Mouse (Mus musculus) NIH3T3 (cell line): ENCODE results near the gene Hmga2.
A peak's percentile ranks its signal among the peaks of the same experiment; 100 is the strongest.
"Not testable (repeated sequence)": the region's sequence is repeated elsewhere in the genome, so short reads cannot be mapped to it uniquely, and the experiment has no call there.

Source experiments
- DNase-seq: peaks from one replicate; pipeline ENCODE4 v3.0.0-alpha.2; 2012; ENCODE audit warnings: low read depth

The Hmga2 gene

DNA sequence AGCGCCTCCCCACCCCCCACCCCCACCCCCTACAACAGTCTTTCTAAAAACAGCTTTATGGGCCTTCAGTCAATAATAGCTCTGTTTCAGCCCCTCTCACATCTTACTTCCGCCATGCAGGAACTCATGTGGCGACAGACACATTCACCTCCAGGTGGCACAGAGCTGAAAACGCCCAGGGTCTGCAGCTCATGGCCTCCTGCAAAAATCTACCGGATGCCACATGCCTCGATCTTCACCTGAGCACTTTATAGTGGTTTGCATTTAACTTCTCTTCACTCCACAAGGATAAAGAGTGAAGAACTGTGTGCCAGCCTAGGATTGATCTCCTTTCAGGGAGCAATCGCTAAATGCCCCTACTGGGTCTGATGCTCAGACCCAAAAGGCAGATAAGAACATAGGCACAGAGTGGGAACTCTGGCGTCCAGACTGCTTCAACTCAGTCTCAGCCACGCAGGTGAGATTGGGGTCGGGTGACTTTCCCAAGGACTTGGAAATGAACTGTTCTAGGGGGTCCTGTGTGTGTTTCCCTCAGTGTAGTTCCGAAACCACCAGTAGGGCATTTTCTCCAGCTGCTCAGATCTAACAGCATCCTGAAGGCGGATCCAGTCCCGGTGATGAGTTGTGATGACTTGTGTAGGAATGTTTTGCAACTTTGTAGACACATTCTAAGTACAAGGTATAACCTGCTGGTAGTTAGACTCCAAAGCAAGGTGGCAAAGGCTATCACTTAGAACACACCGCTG, 84.1 kb downstream of the Hmga2 start:
- no peak for DNase-seq

GRCm38 (mm10) chr10:120390912-120391835, 85.1 kb downstream of the Hmga2 start:
- DNase-seq = no peak

- DNase-seq = no peak
Observed at GRCm38 (mm10) chr10:120389707-120390106, 86.6 kb downstream of the Hmga2 start.

DNA sequence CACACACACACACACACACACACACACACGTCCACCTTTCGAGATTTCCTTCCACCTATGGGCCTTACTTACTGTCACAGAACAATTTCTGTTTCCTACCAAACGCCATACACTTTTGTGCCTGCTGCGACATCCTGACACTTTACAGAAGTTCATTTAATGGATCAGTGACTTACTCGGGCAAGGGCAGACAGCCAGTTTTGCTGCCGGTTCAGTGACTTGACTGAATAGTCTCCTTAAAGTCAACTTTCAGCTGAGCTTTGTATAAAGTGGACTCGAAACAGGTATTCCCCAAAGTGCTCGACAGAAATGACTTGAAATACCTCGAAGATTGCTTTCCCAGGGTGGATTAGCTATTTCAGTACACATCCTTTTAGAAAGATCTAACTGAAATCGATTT, 87.3 kb downstream of the Hmga2 start:
- no peak for DNase-seq

DNA sequence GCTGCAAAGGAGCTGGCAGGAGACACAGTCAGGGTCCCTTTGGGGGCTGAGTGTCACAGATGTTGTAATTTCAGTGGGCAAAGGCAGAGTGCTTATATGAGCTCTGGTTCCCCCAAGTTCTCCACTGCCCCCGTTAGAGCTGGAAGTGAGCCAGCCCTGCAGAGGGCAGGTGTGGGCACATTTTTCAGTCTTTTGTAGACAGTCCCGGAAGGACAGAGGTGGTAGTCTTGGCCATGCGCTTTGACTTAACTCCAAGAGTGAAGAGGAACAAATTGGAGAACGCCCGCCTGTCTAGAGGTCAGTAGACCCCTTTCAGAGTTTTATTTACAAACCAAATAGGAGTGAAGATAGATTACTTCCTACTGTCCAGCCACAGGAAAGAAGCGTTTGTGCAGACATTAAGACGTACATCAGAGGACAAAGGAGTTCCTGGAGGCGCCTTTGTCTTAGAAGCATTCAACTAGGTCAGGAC, 87.8 kb downstream of the Hmga2 start:
- no peak for DNase-seq

DNA sequence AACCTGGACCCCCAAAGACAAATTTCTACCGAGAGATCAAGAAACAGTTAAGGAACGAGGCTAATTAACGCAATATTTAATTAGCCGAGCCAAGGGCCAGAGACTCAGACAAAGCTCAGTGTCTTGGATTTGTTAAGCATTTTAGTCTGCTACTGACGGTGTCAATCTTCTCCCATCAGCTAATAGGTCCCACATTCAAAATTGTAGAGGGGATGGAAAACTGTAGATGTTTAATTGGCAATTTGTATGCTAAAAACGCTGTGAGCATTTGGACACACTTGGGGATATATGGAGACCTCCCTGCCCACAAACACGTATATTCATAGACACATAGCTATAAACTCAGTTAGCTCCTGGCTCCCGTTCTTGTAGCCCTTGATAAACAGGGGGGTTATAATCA, 89.2 kb downstream of the Hmga2 start:
- DNase-seq = no peak

DNA sequence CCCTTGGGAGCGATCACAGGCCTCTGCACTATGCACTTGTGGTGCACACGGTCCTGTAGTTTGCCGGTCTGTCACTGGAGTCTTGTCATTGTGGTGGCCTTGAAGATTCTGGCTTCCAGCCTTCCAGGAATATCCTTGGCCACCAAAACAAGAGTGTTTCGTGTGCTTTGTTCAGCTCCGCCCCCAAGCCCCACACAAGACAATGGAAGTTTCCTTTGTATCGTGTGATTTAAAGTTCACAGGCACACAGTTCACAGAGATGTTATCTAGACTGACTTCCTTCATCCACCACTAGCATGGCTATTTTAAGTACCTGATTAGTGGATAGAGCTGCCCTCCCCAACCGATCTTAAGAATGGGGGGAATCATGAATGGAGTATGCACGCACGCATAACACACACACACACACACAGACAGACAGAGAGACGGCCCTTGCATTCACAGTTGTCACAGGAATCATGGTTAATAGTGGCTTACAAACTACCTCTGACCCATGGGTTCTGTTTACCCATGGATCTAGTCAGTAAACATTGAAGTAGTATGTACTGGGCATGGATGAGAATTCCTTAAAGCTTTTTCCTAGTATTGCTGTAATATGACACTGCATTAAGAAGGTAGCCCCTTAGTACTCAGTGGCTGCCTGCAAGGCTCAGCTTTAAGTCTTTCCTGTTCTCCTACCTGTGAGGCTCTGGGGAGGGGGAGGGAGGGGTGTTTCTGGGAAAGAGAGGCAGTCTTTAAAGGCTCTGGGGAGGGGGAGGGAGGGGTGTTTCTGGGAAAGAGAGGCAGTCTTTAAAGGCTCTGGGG, 91.3 kb downstream of the Hmga2 start:
- DNase-seq = no peak

- peak; percentile 58 for DNase-seq
Observed at GRCm38 (mm10) chr10:120384040-120384439, 92.2 kb downstream of the Hmga2 start.

DNA sequence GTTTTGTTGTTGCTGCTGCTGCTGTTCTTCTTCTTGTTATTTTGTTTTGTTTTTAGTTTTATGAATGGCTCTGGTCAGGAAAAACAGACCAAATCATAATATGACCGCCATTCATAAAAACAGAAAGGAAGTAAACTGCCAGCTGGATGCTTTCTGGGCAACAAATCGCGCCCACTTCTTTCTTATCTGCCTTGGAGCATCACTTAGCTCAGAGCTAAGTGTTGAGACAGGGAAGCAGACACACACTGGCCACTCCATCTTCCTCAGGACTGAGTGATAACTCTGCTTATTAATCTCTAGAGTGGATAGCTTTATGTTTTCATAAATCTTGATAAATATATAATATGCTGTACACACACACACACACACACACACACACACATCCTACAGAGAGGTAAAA, 98.5 kb downstream of the Hmga2 start:
- DNase-seq = no peak

GRCm38 (mm10) chr10:120377327-120377752, 98.9 kb downstream of the Hmga2 start:
- peak; percentile 81 for DNase-seq

GRCm38 (mm10) chr10:120375438-120375837, 100.8 kb downstream of the Hmga2 start:
- no peak for DNase-seq

DNA sequence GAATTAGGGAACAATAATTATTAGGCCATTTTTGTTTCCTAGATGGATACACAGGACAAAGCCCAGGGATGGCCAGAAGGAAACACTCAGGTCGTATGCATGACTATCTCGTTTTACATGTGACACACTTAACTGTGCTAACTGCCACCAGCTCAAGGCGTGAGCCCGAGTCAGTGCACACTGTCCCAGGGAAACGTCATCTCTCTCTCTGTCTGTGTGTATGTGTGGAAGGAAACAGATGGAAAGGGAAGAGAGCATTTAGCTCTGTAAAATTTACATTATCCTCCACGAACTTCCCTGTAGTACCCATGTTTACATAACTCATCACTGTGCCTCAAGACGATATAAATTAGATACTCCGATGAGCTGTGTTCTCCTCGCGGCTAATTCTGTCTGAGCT, 105.1 kb downstream of the Hmga2 start:
- no peak for DNase-seq

DNA sequence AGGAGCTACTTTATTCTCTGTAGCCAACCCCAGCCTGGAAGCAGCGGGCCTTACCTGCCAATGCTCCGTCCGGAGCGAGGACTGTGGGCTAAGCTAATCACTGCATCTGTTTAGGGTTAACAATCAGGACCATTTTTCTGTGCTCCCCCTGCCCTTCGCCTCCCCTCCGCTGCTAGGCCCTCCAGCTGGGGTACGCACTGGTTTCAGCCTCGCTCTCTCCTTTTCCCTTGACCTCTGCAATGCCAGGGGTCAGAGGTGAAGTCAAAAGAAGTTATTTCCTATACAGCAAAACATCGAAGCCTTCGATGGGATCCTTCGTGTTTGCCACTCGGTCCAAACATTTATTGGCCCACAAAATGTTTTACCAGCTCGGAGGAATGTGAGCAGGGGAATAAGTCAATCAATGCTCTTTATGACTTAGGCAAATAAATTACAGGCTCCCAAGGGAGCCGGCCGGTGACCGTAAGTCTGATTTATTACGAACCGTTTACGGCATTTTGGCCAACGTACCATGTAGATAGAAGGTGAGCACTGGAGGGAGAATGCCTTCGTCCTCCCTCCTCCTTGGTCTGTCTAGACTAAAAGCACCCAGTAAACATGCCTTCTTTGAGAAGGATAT, 107.0 kb downstream of the Hmga2 start:
- no peak for DNase-seq

DNA sequence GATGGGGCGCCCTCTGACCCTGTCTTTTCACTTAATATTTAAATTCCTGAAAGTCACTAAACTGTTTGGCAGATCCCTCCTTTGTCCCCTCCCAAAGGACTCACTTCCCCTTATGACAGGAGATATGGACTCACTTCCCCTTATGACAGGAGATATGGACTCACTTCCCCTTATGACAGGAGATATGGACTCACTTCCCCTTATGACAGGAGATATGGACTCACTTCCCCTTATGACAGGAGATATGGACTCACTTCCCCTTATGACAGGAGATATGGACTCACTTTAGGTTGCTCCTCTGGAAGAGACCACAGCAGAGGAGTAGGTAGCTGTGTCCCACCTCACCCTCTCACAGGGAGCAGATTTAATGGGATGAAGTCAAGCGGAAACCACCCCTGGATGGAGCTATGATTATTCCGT, 110.1 kb downstream of the Hmga2 start:
- DNase-seq = not testable (repeated sequence)

DNA sequence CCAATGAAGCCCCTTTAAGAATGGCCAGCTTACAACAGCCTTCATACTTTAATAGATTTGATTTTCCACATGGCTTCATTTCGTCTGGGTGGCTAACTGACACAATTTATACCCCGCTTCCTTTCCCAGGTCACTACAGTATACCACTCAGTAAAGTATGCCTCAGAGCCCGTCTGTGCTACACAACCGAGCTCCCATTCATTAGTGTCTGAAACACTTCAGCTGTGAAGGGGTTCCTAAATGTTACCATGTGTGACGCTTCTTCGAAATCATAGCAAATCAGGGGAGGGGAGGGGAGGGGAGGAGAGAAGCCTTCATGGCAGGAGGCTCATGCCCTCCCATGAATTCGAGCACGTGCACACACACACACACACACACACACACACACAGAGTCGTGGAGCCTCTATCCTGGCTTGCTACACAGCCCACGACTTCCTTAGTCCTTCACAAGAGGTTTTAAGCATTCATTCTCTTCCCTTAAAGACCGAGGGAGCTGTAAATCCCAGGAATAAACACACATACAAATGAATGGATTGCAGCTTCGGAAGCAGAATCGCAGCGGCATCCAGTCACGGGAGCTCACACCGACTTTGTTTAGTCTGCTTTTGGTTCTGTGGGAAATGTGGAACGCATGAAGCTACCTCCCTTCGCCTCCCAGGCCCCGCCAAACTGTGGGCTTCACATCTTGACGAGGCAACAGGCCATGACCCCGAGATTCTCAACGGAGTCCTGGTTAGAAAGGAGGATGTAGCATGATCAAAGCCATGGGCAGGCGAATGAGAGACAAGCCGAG, 110.7 kb downstream of the Hmga2 start:
- no peak for DNase-seq

DNA sequence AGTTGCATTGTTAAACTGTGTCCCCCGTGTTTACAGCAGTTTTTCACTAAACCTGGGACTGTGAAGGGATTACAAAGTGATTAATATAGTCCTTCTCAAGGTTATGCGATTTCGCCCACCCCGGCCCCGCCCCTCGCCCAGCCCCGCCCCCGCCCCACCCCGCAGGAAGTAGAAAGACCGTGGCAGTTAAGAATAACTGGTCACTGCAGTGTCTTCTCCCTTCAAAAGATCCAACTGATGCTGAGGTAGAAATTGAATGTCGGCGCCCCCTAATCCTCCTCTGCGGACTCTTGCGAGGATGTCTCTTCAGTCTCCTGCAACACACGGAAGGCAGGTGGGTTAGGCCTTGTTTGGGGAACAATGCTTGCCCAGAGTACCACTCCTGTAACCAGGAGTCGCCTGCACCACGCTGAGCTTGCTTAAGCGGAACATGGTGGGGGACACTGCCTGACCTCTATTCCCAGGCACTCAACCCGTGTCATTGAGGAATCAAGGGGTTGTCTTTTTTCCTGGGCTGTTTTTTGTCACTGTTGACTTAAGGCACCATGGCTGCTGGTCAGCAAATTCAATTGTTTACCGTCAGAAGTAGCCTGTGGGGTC, 112.2 kb downstream of the Hmga2 start:
- DNase-seq = no peak

DNA sequence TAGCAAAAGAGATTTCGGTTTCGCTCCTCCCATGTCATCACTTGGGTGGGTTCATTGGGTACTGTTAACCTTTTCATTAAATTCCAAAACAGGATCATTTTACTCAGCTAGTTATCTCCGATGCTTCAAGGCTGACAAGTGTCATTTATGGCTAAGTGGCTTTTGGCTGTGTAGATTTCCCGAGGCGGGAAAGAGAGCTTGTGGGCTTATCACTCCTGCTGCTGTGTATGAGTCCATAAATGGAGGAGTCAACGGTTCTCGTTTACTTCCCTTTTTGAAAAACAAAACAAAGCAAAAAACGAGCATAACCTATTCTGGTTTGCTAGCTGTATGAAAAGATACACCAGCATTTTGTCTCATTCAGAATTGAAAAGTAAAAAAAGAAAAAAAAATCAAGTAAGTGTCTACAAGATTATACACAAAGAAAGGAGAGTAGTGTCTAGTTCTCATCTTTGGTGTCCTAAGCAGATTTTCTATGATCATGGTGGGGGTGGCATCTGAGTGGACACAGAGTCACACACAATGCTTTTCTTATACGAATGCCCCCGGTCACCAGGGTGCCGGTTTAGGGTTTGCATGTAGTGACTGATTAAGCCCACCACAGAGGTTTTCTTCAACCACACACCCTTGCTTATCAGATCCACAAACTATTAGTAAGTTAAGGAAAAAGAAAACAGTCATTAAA, 112.8 kb downstream of the Hmga2 start:
- DNase-seq = not testable (repeated sequence)

- DNase-seq = no peak
Observed at GRCm38 (mm10) chr10:120354523-120355030, 121.7 kb downstream of the Hmga2 start.

DNA sequence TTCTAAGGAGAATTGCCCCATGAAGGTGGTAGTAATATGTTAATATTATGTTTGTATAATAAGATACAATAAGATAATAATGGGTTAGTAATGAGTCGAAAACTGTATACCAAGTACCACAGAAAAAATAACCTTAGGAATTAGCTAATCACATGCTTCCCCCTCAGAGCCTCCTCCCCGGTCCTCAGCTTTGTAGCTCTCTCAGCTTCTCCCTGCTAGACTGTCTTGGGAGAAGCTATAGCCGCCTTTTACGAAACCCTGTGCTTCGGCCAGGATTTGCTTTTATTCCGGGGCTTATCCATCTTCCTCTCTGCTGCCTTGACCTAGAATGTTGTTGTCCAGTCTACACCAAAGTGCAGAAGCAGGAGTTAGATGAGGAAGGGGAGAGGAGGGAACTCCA, 130.9 kb downstream of the Hmga2 start:
- no peak for DNase-seq
